Mouse (Mus musculus) embryonic facial prominence, embryonic 13.5 days (tissue): ENCODE measurements around the gene Trpm2. TPM values are rescaled to one million over a fixed set of nuclear protein-coding genes. Genes with fewer than 3 reads are reported as not detected.
A peak's percentile ranks its signal among the peaks of the same experiment; 100 is the strongest.

ENCODE experiments used
- ATAC-seq: fragments of 200-750 bp; cut with Nextera tagmentation; 2 replicates; pipeline ENCODE4 v1.8.0; 2017; ENCODE audit warnings: low read depth; ENCODE audit not compliant: insufficient number of reproducible peaks, insufficient read depth, low FRiP score, low TSS enrichment
- H3K27ac ChIP-seq: fragments of 300-500 bp; sonication (generic); 2 replicates; pipeline ENCODE4 v1.5.1; 2015; ENCODE audit warnings: moderate library complexity, mild to moderate bottlenecking, inconsistent platforms
- H3K27me3 ChIP-seq: fragments of 300-500 bp; sonication (generic); 2 replicates; pipeline ENCODE4 v1.6.1; 2015; ENCODE audit warnings: mild to moderate bottlenecking, inconsistent platforms
- H3K36me3 ChIP-seq: fragments of 300-500 bp; sonication (generic); 2 replicates; pipeline ENCODE4 v1.6.1; 2015; ENCODE audit warnings: mild to moderate bottlenecking, inconsistent platforms
- H3K4me1 ChIP-seq: fragments of 300-500 bp; sonication (generic); 2 replicates; pipeline ENCODE4 v1.6.1; 2015; ENCODE audit warnings: inconsistent platforms
- H3K4me2 ChIP-seq: fragments of 300-500 bp; sonication (generic); 2 replicates; pipeline ENCODE4 v1.6.1; 2015; ENCODE audit warnings: moderate library complexity, mild to moderate bottlenecking, inconsistent platforms
- H3K4me3 ChIP-seq: fragments of 300-500 bp; sonication (generic); 2 replicates; pipeline ENCODE4 v1.5.1; 2015; ENCODE audit warnings: mild to moderate bottlenecking, inconsistent platforms
- H3K9ac ChIP-seq: fragments of 300-500 bp; sonication (generic); 2 replicates; pipeline ENCODE4 v1.6.1; 2015; ENCODE audit warnings: mild to moderate bottlenecking, inconsistent platforms
- H3K9me3 ChIP-seq: fragments of 300-500 bp; sonication (generic); 2 replicates; pipeline ENCODE4 v1.6.1; 2016; ENCODE audit warnings: inconsistent platforms
- WGBS: fragments of 180-500 bp; shearing (Covaris S2); methylation state at CpG from one replicate; pipeline ENCODE4 v1.1.7; 2015; ENCODE audit warnings: mixed read lengths; 5-methylcytosine and 5-hydroxymethylcytosine counted together
- polyA plus RNA-seq: library from polyadenylated mRNA; unstranded; fragments of >200 nt; fragmentation: Nextera tagmentation; extraction: Ambion mirVana; gene quantifications from 2 replicates; pipeline ENCODE4 v1.2.1, GENCODE M21; 2015

The Trpm2 gene
- polyA plus RNA-seq, 1 experiment from 2014 or later = 0.21 TPM

DNA sequence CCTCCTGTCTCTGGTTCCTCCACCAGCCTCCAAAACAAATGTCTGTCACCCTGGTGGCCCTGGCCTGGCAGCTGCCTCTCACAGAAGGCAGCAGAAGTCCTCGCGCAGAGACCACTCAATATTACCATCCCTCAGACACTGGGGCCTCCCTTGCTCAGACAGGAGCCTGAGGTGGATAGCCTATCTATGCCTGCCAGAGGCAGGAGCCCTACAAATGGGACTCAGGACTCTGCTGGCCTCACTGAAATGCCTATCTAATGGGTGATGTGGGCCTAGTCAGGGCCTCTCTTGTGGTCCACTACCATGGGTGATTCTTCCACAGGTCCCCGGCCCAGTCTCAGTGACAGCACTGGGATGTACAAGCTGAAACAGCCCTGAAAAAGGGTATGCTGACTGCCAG lies 37.8 kb upstream of the Trpm2 start:
- Histone ChIP-seq H3K9me3 (no peaks in the 10 kb centered on the region), H3K36me3 (peaks cover 22% of the 10 kb centered on the region), H3K27me3 (no peaks in the 10 kb centered on the region), H3K4me3 (peak overlapping the region; percentile 81), H3K4me1 (peaks cover 38% of the 10 kb centered on the region), H3K4me2 (peak overlapping the region; percentile 88), H3K27ac (no peak overlapping the region), H3K9ac (peak overlapping the region; percentile 91)
- ATAC-seq = no peak
- 80% methylated on average over 3 of the region's 3 CpGs for WGBS

DNA sequence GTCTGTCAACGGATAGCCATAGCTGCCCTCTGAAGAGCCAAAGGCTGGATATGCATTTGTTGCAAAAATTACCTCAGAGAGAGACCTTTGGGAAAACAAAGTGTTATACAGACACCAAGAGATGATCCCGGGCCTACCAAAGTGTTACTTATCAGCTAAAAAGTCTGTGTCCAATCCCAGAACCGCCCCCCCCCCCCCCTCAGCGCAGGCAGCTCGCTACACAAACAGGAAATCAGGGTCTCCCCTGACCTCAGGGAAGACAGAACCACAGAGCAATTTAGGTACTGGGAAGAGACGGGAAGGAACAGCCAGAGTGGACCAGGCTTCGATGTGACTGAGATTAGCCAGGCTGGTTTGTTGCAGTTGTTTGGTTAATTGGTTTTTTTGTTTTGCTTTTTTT lies 36.8 kb upstream of the Trpm2 start:
- peaks cover 30% of the 10 kb centered on the region for H3K36me3 ChIP-seq
- no peak for ATAC-seq
- WGBS = 29% methylated on average over 7 of the region's 7 CpGs
- H3K4me1 ChIP-seq = peaks cover 38% of the 10 kb centered on the region
- no peaks in the 10 kb centered on the region for H3K27me3 ChIP-seq
- H3K9ac ChIP-seq = peak overlapping the region; percentile 91
- no peaks in the 10 kb centered on the region for H3K9me3 ChIP-seq
- H3K27ac ChIP-seq = 0 out of 2 replicates have a peak overlapping the region, but pooled peaks have one; percentile 28
- no peak overlapping the region for H3K4me3 ChIP-seq
- peak overlapping the region; percentile 88 for H3K4me2 ChIP-seq

GRCm38 (mm10) chr10:78005791-78006438 lies 35.6 kb upstream of the Trpm2 start:
- WGBS = 84% methylated on average over 4 of the region's 4 CpGs
- Histone ChIP-seq H3K9ac (peak overlapping the region; percentile 6; the same call in 1 of the 2 replicates), H3K9me3 (no peaks in the 10 kb centered on the region), H3K4me1 (peaks cover 38% of the 10 kb centered on the region), H3K27me3 (no peaks in the 10 kb centered on the region), H3K27ac (no peak overlapping the region), H3K4me3 (no peak overlapping the region), H3K36me3 (peaks cover 43% of the 10 kb centered on the region), H3K4me2 (no peak overlapping the region)
- no peak for ATAC-seq

DNA sequence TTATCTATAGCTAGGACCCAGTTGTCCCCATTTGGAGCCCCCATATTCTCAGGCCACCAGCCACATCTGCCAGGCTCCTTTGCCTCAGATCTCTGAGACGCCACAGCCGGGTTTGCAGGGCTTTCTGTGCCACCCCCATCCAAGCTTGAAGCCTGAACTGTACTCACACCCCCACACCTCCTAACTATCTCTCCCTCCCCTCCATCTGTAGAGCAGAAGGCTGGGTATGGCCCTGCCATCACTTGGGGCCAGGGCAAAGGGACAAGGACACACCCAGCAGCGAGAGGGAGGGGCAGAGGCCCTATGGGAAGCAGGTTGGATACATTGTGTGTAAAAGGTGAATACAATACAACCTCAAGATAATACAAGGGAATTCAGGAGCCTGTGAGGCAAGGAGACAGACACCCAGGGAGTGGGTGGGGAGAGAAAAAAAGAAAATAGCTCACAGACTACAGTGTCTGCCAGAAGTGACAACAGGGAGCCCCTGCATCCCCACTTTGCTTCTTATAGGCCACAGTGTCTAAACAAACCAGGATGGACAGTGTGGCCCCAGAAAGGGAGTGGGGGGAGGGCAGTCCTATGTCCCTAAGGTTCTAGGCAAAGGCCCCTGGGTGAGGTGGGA lies 34.2 kb upstream of the Trpm2 start:
- Histone ChIP-seq H3K4me1 (peaks cover 33% of the 10 kb centered on the region), H3K9me3 (no peaks in the 10 kb centered on the region), H3K27me3 (no peaks in the 10 kb centered on the region), H3K4me2 (no peak overlapping the region), H3K9ac (no peak overlapping the region), H3K27ac (no peak overlapping the region), H3K36me3 (peaks cover 57% of the 10 kb centered on the region), H3K4me3 (no peak overlapping the region)
- 91% methylated on average over 3 of the region's 3 CpGs for WGBS
- no peak for ATAC-seq

DNA sequence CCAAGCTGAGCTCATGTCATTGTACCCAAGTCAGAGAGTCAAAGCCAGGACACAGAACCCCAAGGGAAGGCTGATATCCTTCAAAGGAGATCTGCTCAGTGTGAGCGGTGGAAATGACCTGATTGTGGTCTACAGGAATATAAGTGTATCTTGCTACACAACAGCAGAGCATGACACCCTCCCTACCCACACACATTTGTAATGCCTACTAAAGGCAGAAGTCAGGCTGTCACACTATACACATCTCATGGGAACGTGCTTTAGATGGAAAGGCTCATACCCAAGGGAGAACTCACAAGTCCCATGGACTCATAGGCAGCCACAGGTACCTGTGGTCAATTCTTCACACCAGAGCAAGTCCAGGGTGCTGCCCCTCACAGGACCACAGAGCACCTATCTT lies 32.0 kb upstream of the Trpm2 start:
- ATAC-seq = no peak
- H3K36me3 ChIP-seq = peaks cover 79% of the 10 kb centered on the region
- WGBS = 95% methylated on average over 2 of the region's 2 CpGs

GRCm38 (mm10) chr10:78001796-78002195 lies 31.4 kb upstream of the Trpm2 start:
- Histone ChIP-seq H3K4me2 (no peak overlapping the region), H3K36me3 (peaks cover 84% of the 10 kb centered on the region), H3K4me3 (no peak overlapping the region), H3K27me3 (no peaks in the 10 kb centered on the region), H3K27ac (no peak overlapping the region), H3K4me1 (peaks cover 10% of the 10 kb centered on the region), H3K9ac (no peak overlapping the region), H3K9me3 (no peaks in the 10 kb centered on the region)
- ATAC-seq = no peak
- 92% methylated on average over 11 of the region's 11 CpGs for WGBS

More for the DNA sequence above, 32.0 kb upstream of the Trpm2 start:
- Histone ChIP-seq H3K27me3 (no peaks in the 10 kb centered on the region), H3K9me3 (no peaks in the 10 kb centered on the region), H3K27ac (no peak overlapping the region), H3K4me2 (no peak overlapping the region), H3K4me3 (no peak overlapping the region), H3K4me1 (peaks cover 15% of the 10 kb centered on the region), H3K9ac (0 out of 2 replicates have a peak overlapping the region, but pooled peaks have one; percentile 36)

DNA sequence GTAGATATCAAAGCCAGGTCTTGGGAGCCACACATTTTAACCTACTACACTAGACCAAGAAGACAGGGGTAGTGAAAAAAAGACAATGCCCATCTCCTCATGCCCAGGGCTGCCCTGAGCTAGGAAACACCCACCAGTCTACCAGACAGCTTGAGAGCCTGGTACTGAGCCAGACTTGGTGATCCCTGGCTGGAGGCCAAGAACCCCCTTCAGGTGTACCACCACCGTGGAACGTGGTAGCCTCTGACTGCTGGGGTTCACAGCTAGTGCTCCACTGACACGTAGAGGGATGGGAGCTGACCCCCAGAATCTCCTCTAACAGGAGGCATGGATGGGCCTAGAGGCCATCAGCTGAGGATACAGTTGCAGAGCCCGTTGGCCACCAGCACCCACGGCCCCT lies 29.8 kb upstream of the Trpm2 start:
- Histone ChIP-seq H3K9me3 (no peaks in the 10 kb centered on the region), H3K27me3 (no peaks in the 10 kb centered on the region), H3K27ac (no peak overlapping the region), H3K36me3 (peaks cover 91% of the 10 kb centered on the region), H3K4me2 (no peak overlapping the region), H3K4me3 (no peak overlapping the region), H3K9ac (no peak overlapping the region), H3K4me1 (no peaks in the 10 kb centered on the region)
- WGBS = 95% methylated on average over 5 of the region's 5 CpGs
- no peak for ATAC-seq

GRCm38 (mm10) chr10:77995639-77996038 lies 25.3 kb upstream of the Trpm2 start:
- Histone ChIP-seq H3K4me1 (no peaks in the 10 kb centered on the region), H3K4me2 (no peak overlapping the region), H3K4me3 (no peak overlapping the region), H3K9ac (no peak overlapping the region), H3K27ac (no peak overlapping the region), H3K9me3 (no peaks in the 10 kb centered on the region), H3K36me3 (peaks cover 97% of the 10 kb centered on the region), H3K27me3 (no peaks in the 10 kb centered on the region)
- ATAC-seq = no peak
- WGBS = 88% methylated on average over 3 of the region's 3 CpGs

DNA sequence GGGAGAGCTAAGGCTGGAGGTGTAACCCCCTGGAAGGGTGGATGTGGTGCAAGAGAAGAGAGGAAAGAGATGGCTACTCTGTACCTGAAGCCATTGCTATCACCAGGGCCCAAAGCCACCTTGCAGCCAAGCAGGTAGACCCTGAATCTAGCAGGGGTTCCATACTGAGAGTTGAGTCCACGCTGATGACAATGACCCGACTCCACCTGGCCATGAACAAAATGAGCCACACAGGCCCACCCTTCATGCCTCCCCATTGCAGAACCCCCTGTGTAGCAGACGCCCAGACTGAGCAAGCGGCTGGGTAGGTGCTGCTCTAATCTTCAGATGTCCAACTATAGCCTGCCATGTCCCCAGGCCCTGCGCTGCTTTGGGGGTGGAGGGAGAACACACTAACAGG lies 15.4 kb upstream of the Trpm2 start:
- ATAC-seq = no peak
- 76% methylated on average over 5 of the region's 5 CpGs for WGBS
- peak overlapping the region; percentile 7; the same call in 1 of the 2 replicates for H3K9ac ChIP-seq
- no peaks in the 10 kb centered on the region for H3K27me3 ChIP-seq
- no peak overlapping the region for H3K27ac ChIP-seq
- no peak overlapping the region for H3K4me2 ChIP-seq
- H3K4me3 ChIP-seq = no peak overlapping the region
- H3K36me3 ChIP-seq = peaks cover 57% of the 10 kb centered on the region
- H3K4me1 ChIP-seq = no peaks in the 10 kb centered on the region
- H3K9me3 ChIP-seq = no peaks in the 10 kb centered on the region

DNA sequence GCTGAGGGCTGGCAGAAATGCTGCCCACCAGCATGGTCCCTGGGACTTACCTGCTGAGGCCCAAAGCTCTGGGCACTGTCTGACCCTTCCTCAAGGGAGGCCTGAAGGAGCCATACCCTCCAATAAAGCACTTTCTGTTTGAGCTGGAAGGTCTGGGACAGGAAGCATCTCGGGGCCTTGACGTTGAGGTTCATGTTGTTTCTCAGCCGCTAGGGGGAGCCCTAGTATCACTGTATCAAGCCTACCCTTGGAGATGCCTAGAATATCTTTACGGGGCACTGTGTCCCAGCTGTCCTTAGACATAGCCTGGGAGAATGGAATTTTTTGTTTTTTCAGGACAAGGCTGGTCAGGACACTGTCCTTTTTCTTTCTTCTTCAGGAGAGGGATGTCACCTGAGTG lies 14.3 kb upstream of the Trpm2 start:
- Histone ChIP-seq H3K27ac (no peak overlapping the region), H3K27me3 (no peaks in the 10 kb centered on the region), H3K4me1 (no peaks in the 10 kb centered on the region), H3K4me3 (no peak overlapping the region), H3K36me3 (peaks cover 54% of the 10 kb centered on the region), H3K4me2 (no peak overlapping the region), H3K9me3 (no peaks in the 10 kb centered on the region), H3K9ac (no peak overlapping the region)
- ATAC-seq = 0 out of 2 replicates have a peak, but pooled peaks have one; percentile 7
- 0% methylated on average over 4 of the region's 4 CpGs for WGBS

GRCm38 (mm10) chr10:77978351-77979350 lies 8.3 kb upstream of the Trpm2 start, which contains the start of gene 1810043G02Rik:
1810043G02Rik (plus strand) TSS chr10:77978524.
- under 1% methylated on average over 57 of the region's 57 CpGs for WGBS

More at GRCm38 (mm10) chr10:77978351-77979350, 8.3 kb upstream of the Trpm2 start, which contains the start of gene 1810043G02Rik:
- peak within 1 kb of the TSS; percentile 62 for H3K4me3 ChIP-seq
- no peaks in the 10 kb centered on the region for H3K27me3 ChIP-seq
- H3K9ac ChIP-seq = peak within 1 kb of the TSS; percentile 82
- peak; percentile 92 for ATAC-seq
- no peak within 1 kb of the TSS; the same call in 1 of the 2 replicates for H3K27ac ChIP-seq
- H3K9me3 ChIP-seq = no peaks in the 10 kb centered on the region
- H3K4me1 ChIP-seq = peaks cover 16% of the 10 kb centered on the region
- peak within 1 kb of the TSS; percentile 76 for H3K4me2 ChIP-seq
- H3K36me3 ChIP-seq = peaks cover 20% of the 10 kb centered on the region
